Mouse (Mus musculus): ENCODE measurements around the gene Cpt1a. TPM values are rescaled to one million over a fixed set of nuclear protein-coding genes. Genes with fewer than 3 reads are reported as not detected.
A peak's percentile ranks its signal among the peaks of the same experiment; 100 is the strongest.

Gene Cpt1a
- polyA plus RNA-seq, 1 experiment from 2014 or later = 12.9 TPM

DNA sequence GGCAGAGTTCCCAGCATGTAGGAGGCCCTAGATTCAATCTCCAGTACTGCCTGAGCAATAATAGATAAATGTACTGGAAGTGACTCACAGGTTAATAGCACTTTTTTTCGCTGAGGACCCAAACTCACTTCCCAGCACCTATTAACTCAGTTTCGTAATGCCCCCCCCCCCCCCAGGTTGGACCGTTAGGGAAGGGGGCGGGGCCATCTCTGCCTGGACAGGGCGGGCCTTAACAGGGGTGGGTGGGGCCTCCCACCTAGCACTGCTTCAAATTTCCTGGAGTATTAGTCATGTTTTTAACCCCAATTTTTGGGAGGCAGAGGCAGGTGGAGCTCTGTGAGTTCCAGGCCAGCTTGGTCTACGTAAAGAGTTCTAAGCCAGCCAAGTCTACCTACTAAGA lies 65.9 kb downstream of the Cpt1a start:
- Histone ChIP-seq H3K9me3 (no peaks in the 10 kb centered on the region), H3K27ac (no peak overlapping the region), H3K4me1 (replicated peaks) (0 out of 2 replicates have a peak, but pooled peaks cover 4% of the 10 kb centered on the region), H3K9ac (replicated peaks) (no peak overlapping the region), H3K4me3 (replicated peaks) (no peak overlapping the region; the same call in 1 of the 2 replicates), H3K27me3 (peaks cover 6% of the 10 kb centered on the region; the same call in 1 of the 2 replicates), H3K36me3 (no peaks in the 10 kb centered on the region; the same call in 1 of the 2 replicates), H3K4me2 (replicated peaks) (no peak overlapping the region)
- no peak for ATAC-seq
- WGBS = 71% methylated on average over 6 of the region's 6 CpGs

DNA sequence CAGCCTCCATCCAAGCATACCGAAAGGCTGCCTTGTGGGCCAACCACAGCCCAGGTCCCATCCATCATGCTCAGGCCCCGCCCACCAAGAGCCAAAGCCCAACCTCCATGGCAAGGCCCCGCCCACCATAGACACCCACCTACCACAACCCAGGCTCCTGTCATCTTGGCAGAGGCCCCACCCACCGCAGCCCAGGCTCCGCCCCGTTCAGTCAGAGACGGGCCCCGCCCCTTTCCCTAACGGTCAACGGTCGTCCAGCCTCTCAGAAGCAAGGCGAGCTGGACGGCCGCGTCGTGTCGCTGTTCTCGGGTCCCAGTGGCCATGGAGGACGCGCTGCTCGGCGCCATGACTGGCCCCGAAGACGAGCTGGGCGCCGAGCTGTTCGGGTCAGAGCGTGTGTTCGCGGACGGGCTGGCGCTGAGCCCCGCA lies 66.5 kb downstream of the Cpt1a start, which contains the start of gene Tesmin:
Gene Tesmin (plus strand): TSS at position 229 of the 429 bp plus-strand sequence.
- no peaks in the 10 kb centered on the region; the same call in 1 of the 2 replicates for H3K36me3 ChIP-seq
- H3K4me1 ChIP-seq (replicated peaks) = 0 out of 2 replicates have a peak, but pooled peaks cover 4% of the 10 kb centered on the region
- no peak within 1 kb of the TSS for H3K27ac ChIP-seq
- peaks cover 6% of the 10 kb centered on the region; the same call in 1 of the 2 replicates for H3K27me3 ChIP-seq
- no peaks in the 10 kb centered on the region for H3K9me3 ChIP-seq
- peak; percentile 89 for ATAC-seq
- peak within 1 kb of the TSS; percentile 53 for H3K9ac ChIP-seq (replicated peaks)
- 2% methylated on average over 33 of the region's 33 CpGs for WGBS
- H3K4me2 ChIP-seq (replicated peaks) = peak within 1 kb of the TSS; percentile 72
- peak within 1 kb of the TSS; percentile 47 for H3K4me3 ChIP-seq (replicated peaks)

DNA sequence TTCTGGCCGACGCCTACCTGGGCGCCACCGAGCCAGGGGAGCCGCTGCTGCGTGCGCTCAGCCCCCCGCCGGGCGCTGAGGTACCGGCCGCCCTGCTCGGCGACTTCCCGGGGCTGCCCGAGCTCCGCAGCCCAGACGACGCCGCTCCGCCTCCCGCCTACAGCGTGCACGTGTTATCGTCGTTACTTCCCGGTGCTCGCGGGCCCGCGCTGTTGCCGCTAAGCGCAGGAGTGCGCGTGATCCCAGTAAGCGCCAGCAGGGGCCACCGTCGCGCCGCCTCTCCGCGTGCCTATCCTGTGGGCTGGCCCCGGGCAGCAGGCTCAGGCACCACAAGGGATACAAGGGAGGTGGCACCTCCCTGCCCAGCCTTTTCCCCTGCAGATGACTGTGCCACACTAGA lies 67.0 kb downstream of the Cpt1a start:
- Histone ChIP-seq H3K9ac (replicated peaks) (peak overlapping the region; percentile 53), H3K27ac (no peak overlapping the region)
- WGBS = under 1% methylated on average over 43 of the region's 43 CpGs

GRCm38 (mm10) chr19:3392384-3392783 lies 70.2 kb downstream of the Cpt1a start:
- no peak overlapping the region for H3K4me3 ChIP-seq (replicated peaks)
- H3K9ac ChIP-seq (replicated peaks) = no peak overlapping the region
- peaks cover 6% of the 10 kb centered on the region; the same call in 1 of the 2 replicates for H3K27me3 ChIP-seq
- WGBS = 86% methylated on average over 1 of the region's 1 CpGs
- no peak overlapping the region for H3K4me2 ChIP-seq (replicated peaks)
- no peak overlapping the region for H3K27ac ChIP-seq
- no peaks in the 10 kb centered on the region for H3K36me3 ChIP-seq
- no peaks in the 10 kb centered on the region for H3K9me3 ChIP-seq
- 0 out of 2 replicates have a peak, but pooled peaks cover 4% of the 10 kb centered on the region for H3K4me1 ChIP-seq (replicated peaks)
- no peak for ATAC-seq

More for the DNA sequence above, 67.0 kb downstream of the Cpt1a start:
- H3K27me3 ChIP-seq = peaks cover 6% of the 10 kb centered on the region; the same call in 1 of the 2 replicates
- peak; percentile 94 for ATAC-seq
- H3K4me3 ChIP-seq (replicated peaks) = peak overlapping the region; percentile 47
- no peaks in the 10 kb centered on the region; the same call in 1 of the 2 replicates for H3K36me3 ChIP-seq
- no peaks in the 10 kb centered on the region for H3K9me3 ChIP-seq
- peak overlapping the region; percentile 72 for H3K4me2 ChIP-seq (replicated peaks)
- H3K4me1 ChIP-seq (replicated peaks) = 0 out of 2 replicates have a peak, but pooled peaks cover 4% of the 10 kb centered on the region

GRCm38 (mm10) chr19:3394216-3394615 lies 72.1 kb downstream of the Cpt1a start:
- peaks cover 6% of the 10 kb centered on the region; the same call in 1 of the 2 replicates for H3K27me3 ChIP-seq

GRCm38 (mm10) chr19:3400057-3400456 lies 77.9 kb downstream of the Cpt1a start:
- no peak overlapping the region for H3K4me3 ChIP-seq (replicated peaks)
- no peaks in the 10 kb centered on the region for H3K4me1 ChIP-seq (replicated peaks)
- WGBS = 86% methylated on average over 4 of the region's 4 CpGs
- no peak overlapping the region for H3K9ac ChIP-seq (replicated peaks)
- no peaks in the 10 kb centered on the region for H3K27me3 ChIP-seq
- H3K9me3 ChIP-seq = no peaks in the 10 kb centered on the region
- H3K27ac ChIP-seq = no peak overlapping the region
- no peak for ATAC-seq
- no peak overlapping the region for H3K4me2 ChIP-seq (replicated peaks)
- no peaks in the 10 kb centered on the region for H3K36me3 ChIP-seq

More at GRCm38 (mm10) chr19:3394216-3394615, 72.1 kb downstream of the Cpt1a start:
- no peaks in the 10 kb centered on the region for H3K9me3 ChIP-seq
- H3K4me1 ChIP-seq (replicated peaks) = 0 out of 2 replicates have a peak, but pooled peaks cover 2% of the 10 kb centered on the region
- H3K4me3 ChIP-seq (replicated peaks) = no peak overlapping the region
- H3K36me3 ChIP-seq = no peaks in the 10 kb centered on the region
- WGBS = 77% methylated on average over 3 of the region's 3 CpGs
- no peak for ATAC-seq
- no peak overlapping the region for H3K4me2 ChIP-seq (replicated peaks)
- no peak overlapping the region for H3K9ac ChIP-seq (replicated peaks)
- no peak overlapping the region for H3K27ac ChIP-seq

DNA sequence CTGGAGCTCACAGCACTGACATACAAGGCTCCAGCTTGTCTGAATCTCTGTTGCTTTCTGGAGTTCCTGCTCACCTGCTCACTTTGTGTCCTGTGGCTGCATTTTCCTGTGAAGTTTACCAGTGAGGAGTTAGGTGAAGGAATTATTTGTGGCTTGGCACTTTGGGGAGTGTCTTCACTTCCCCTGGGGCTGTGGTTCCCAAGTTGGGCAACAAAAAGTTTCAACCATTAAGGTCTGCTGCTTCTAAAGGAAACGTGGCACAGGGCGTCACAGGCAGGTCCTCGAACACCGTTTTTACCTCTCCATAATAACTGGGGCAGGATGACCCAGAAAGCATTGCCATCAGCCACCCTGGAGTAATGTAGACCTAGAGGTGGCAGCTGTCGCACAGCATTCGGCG lies 79.4 kb downstream of the Cpt1a start:
- WGBS = 86% methylated on average over 7 of the region's 7 CpGs
- Histone ChIP-seq H3K9ac (replicated peaks) (no peak overlapping the region), H3K4me1 (replicated peaks) (no peaks in the 10 kb centered on the region), H3K27me3 (no peaks in the 10 kb centered on the region), H3K36me3 (no peaks in the 10 kb centered on the region), H3K9me3 (no peaks in the 10 kb centered on the region), H3K4me2 (replicated peaks) (no peak overlapping the region), H3K27ac (no peak overlapping the region), H3K4me3 (replicated peaks) (no peak overlapping the region)
- ATAC-seq = no peak

GRCm38 (mm10) chr19:3401943-3402342 lies 79.8 kb downstream of the Cpt1a start:
- Histone ChIP-seq H3K4me3 (replicated peaks) (no peak overlapping the region), H3K9me3 (no peaks in the 10 kb centered on the region), H3K4me1 (replicated peaks) (no peaks in the 10 kb centered on the region), H3K9ac (replicated peaks) (no peak overlapping the region), H3K4me2 (replicated peaks) (no peak overlapping the region), H3K36me3 (no peaks in the 10 kb centered on the region), H3K27ac (no peak overlapping the region), H3K27me3 (no peaks in the 10 kb centered on the region)
- WGBS = 54% methylated on average over 7 of the region's 7 CpGs
- ATAC-seq = no peak

- H3K27ac ChIP-seq = no peak overlapping the region
- WGBS = 85% methylated on average over 6 of the region's 6 CpGs
- ATAC-seq = no peak
- no peak overlapping the region for H3K4me3 ChIP-seq (replicated peaks)
- no peaks in the 10 kb centered on the region for H3K4me1 ChIP-seq (replicated peaks)
- no peak overlapping the region for H3K9ac ChIP-seq (replicated peaks)
- H3K36me3 ChIP-seq = no peaks in the 10 kb centered on the region
- no peaks in the 10 kb centered on the region for H3K27me3 ChIP-seq
- no peaks in the 10 kb centered on the region for H3K9me3 ChIP-seq
- H3K4me2 ChIP-seq (replicated peaks) = no peak overlapping the region
Measured at GRCm38 (mm10) chr19:3402390-3402789, 80.3 kb downstream of the Cpt1a start.

- Histone ChIP-seq H3K9me3 (no peaks in the 10 kb centered on the region), H3K4me3 (replicated peaks) (no peak overlapping the region), H3K9ac (replicated peaks) (no peak overlapping the region), H3K4me2 (replicated peaks) (no peak overlapping the region), H3K27me3 (no peaks in the 10 kb centered on the region), H3K4me1 (replicated peaks) (no peaks in the 10 kb centered on the region), H3K27ac (no peak overlapping the region), H3K36me3 (no peaks in the 10 kb centered on the region)
- no peak for ATAC-seq
- WGBS = 83% methylated on average over 7 of the region's 7 CpGs
Measured at GRCm38 (mm10) chr19:3404030-3404429, 81.9 kb downstream of the Cpt1a start.

DNA sequence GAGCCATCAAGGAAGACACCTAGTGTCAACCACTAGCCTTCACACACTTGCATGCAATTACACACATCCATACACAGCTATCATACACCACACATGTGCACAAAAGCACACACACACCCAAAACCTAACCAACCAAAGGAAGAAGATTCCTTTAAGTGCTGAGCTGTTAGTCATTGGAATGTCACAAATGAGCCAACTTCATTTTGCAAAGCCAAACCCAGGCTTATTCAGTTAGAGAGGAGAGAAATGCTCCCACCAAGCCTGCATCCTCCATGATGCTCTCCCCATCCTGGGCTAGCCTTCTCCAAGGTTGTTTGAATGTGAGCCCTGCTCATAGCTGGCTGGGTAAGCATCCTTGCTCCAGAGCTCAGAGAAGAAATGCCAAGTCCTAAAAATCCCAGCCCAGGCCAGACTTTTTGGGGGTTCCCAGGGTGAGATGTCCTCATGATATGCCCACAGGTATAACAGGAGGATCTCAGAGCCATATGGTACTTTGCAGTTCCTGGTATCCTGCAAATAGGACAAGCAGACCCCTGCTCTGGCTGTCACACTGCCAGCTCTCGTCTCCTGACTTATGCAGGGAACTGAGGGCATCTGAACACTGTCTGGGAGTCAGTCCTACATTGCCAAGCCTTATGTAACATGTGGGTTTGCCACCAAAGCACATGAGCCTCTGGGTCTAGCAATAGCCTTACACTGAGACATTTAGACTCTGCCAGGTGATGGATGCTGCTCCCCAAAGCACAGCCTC lies 83.6 kb downstream of the Cpt1a start:
- Histone ChIP-seq H3K36me3 (no peaks in the 10 kb centered on the region), H3K4me1 (replicated peaks) (no peaks in the 10 kb centered on the region), H3K27me3 (no peaks in the 10 kb centered on the region), H3K9ac (replicated peaks) (no peak overlapping the region), H3K27ac (no peak overlapping the region), H3K4me3 (replicated peaks) (no peak overlapping the region), H3K9me3 (no peaks in the 10 kb centered on the region), H3K4me2 (replicated peaks) (no peak overlapping the region)
- no peak for ATAC-seq
- 57% methylated on average over 1 of the region's 1 CpGs for WGBS

DNA sequence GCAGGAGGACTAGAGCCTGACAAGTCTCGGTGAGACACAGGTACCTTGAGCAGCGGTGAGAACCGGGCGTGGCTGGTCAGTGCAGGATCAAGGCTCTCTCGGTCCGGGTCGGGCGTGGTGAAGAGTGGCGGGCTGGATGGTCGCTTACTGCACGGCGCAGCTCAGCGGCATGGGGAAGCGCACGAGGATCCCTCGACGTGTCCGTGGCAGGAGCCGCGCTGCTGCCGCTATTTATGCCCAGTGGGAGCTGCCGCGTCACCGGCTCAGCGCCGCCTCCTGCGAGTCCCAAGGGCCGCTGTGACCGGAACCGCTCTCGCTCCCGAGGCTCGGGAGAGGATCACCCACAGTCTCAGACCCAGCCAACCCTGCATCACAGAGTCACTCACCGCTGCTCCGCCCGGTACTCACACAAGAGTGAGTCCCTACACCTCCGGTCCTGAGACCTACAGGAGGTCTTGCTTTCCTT lies 92.2 kb downstream of the Cpt1a start, which contains the start of gene Gal:
Gene Gal (minus strand): TSS at position 277 of the 466 bp plus-strand sequence.
- Histone ChIP-seq H3K4me1 (replicated peaks) (peaks cover 13% of the 10 kb centered on the region), H3K9me3 (no peaks in the 10 kb centered on the region), H3K9ac (replicated peaks) (peak within 1 kb of the TSS; percentile 58; the same call in 1 of the 2 replicates), H3K36me3 (no peaks in the 10 kb centered on the region), H3K4me2 (replicated peaks) (peak within 1 kb of the TSS; percentile 62), H3K4me3 (replicated peaks) (peak within 1 kb of the TSS; percentile 37), H3K27me3 (peaks cover 36% of the 10 kb centered on the region), H3K27ac (no peak within 1 kb of the TSS)
- ATAC-seq = peak; percentile 65
- 6% methylated on average over 37 of the region's 37 CpGs for WGBS
